Mouse (Mus musculus) stomach, postnatal 0 days (tissue): ENCODE results near the gene Tns3.

ENCODE experiments used
- CTCF ChIP-seq: IDR thresholded peaks from 2 replicates; pipeline ENCODE4 v1.5.1; 2016; ENCODE audit warnings: antibody characterized with exemption, low read depth, mild to moderate bottlenecking, moderate library complexity
- EP300 ChIP-seq: optimal IDR thresholded peaks from 2 replicates; pipeline ENCODE3; 2016; ENCODE audit warnings: antibody characterized with exemption

GRCm38 (mm10) chr11:8575217-8576180, 88.8 kb downstream of the Tns3 start:
- TF ChIP-seq CTCF (no peak), EP300 (no peak)
